Mouse (Mus musculus): ENCODE results near the gene Ascc3.

GRCm38 (mm10) chr10:50584721-50585120, 7.7 kb upstream of the Ascc3 start:
- TF ChIP-seq CTCF (IDR thresholded peaks at IDR 0.05; ENCODE audit: borderline replicate concordance, insufficient read depth, low read depth, low read length) (no peak), POLR2A (IDR thresholded peaks at IDR 0.05; ENCODE audit: borderline replicate concordance, insufficient read depth, low read length) (no peak)

Measured in cerebellum, adult 2 months (tissue).